Mouse (Mus musculus) intestine, postnatal 0 days (tissue): Measurements from ENCODE around the gene Wwc1. TPM values are rescaled to one million over a fixed set of nuclear protein-coding genes. Genes with fewer than 3 reads are reported as not detected.
"Not testable (repeated sequence)": the region's sequence is repeated elsewhere in the genome, so short reads cannot be mapped to it uniquely, and the experiment has no call there.

Experiments used
- ATAC-seq: fragments of 200-750 bp; cut with Nextera tagmentation; 2 replicates; pipeline ENCODE4 v1.8.0; 2017; ENCODE audit warnings: mild to moderate bottlenecking, moderate TSS enrichment, moderate library complexity
- H3K27ac ChIP-seq: fragments of 300-500 bp; sonication (generic); 2 replicates; pipeline ENCODE4 v1.5.1; 2014; ENCODE audit warnings: mild to moderate bottlenecking, low read depth, low read length, moderate library complexity
- H3K27me3 ChIP-seq: fragments of 300-500 bp; sonication (generic); replicated peaks from 2 replicates; pipeline ENCODE4 v1.6.1; 2014; ENCODE audit warnings: low read length, mixed read lengths; ENCODE audit not compliant: control insufficient read depth, insufficient read depth
- H3K36me3 ChIP-seq: fragments of 300-500 bp; sonication (generic); 2 replicates; pipeline ENCODE4 v1.6.1; 2014; ENCODE audit warnings: mild to moderate bottlenecking, moderate library complexity; ENCODE audit not compliant: control insufficient read depth, insufficient read depth
- H3K4me1 ChIP-seq: fragments of 300-500 bp; sonication (generic); replicated peaks from 2 replicates; pipeline ENCODE4 v1.6.1; 2014; ENCODE audit warnings: antibody characterized with exemption, low read length, mixed read lengths; ENCODE audit not compliant: control insufficient read depth, insufficient read depth
- H3K4me2 ChIP-seq: fragments of 300-500 bp; sonication (generic); replicated peaks from 2 replicates; pipeline ENCODE4 v1.6.1; 2014; ENCODE audit warnings: low read depth, mild to moderate bottlenecking, moderate library complexity
- H3K4me3 ChIP-seq: fragments of 300-500 bp; sonication (generic); 2 replicates; pipeline ENCODE4 v1.5.1; 2014; ENCODE audit warnings: low read depth, low read length
- H3K9ac ChIP-seq: fragments of 300-500 bp; sonication (generic); 2 replicates; pipeline ENCODE4 v1.6.1; 2014; ENCODE audit warnings: mild to moderate bottlenecking, low read depth, low read length
- H3K9me3 ChIP-seq: fragments of 300-500 bp; sonication (generic); 2 replicates; pipeline ENCODE4 v1.6.1; 2016; ENCODE audit warnings: mixed run types; ENCODE audit not compliant: control insufficient read depth
- CTCF ChIP-seq: sonication (generic); IDR thresholded peaks from 2 replicates; pipeline ENCODE4 v1.5.1; 2016; ENCODE audit warnings: low read depth, mild to moderate bottlenecking, control low read depth, antibody characterized with exemption, moderate library complexity
- WGBS: fragments of 180-500 bp; shearing (Covaris S2); extraction: QIAGEN DNeasy Blood & Tissue Kit; methylation state at CpG from one replicate; pipeline ENCODE4 v1.1.7; 2014; 5-methylcytosine and 5-hydroxymethylcytosine counted together
- polyA plus RNA-seq: library from polyadenylated mRNA; unstranded; fragments of >200 nt; fragmentation: Nextera tagmentation; extraction: Ambion mirVana; gene quantifications from 2 replicates; pipeline ENCODE4 v1.2.1, GENCODE M21; 2015

Gene Wwc1
- polyA plus RNA-seq, 1 experiment from 2014 or later, result 16.1 TPM

GRCm38 (mm10) chr11:35855567-35855966 lies 124.8 kb downstream of the Wwc1 start:
- H3K27ac ChIP-seq, result no peak overlapping the region
- H3K9me3 ChIP-seq, result no peaks in the 10 kb centered on the region
- H3K4me1 ChIP-seq, result no peaks in the 10 kb centered on the region
- 82% methylated on average over 7 of the region's 9 CpGs for WGBS
- no peak for TF ChIP-seq CTCF
- no peak overlapping the region for H3K4me2 ChIP-seq
- H3K36me3 ChIP-seq, result peaks cover 27% of the 10 kb centered on the region
- H3K4me3 ChIP-seq, result no peak overlapping the region
- no peak for ATAC-seq
- no peaks in the 10 kb centered on the region for H3K27me3 ChIP-seq
- no peak overlapping the region for H3K9ac ChIP-seq

- 90% methylated on average over 5 of the region's 5 CpGs for WGBS
- no peaks in the 10 kb centered on the region for H3K4me1 ChIP-seq
- no peak for ATAC-seq
- H3K27me3 ChIP-seq, result no peaks in the 10 kb centered on the region
- H3K9me3 ChIP-seq, result no peaks in the 10 kb centered on the region
- peaks cover 28% of the 10 kb centered on the region for H3K36me3 ChIP-seq
- no peak overlapping the region for H3K4me2 ChIP-seq
- no peak for TF ChIP-seq CTCF
- H3K9ac ChIP-seq, result no peak overlapping the region
- no peak overlapping the region for H3K27ac ChIP-seq
- H3K4me3 ChIP-seq, result no peak overlapping the region
These were observed 125.4 kb downstream of the Wwc1 start for GRCm38 (mm10) chr11:35854941-35855340.

- H3K4me1 ChIP-seq, result no peaks in the 10 kb centered on the region
- no peak for ATAC-seq
- no peaks in the 10 kb centered on the region for H3K9me3 ChIP-seq
- H3K9ac ChIP-seq, result no peak overlapping the region
- H3K27ac ChIP-seq, result no peak overlapping the region
- 96% methylated on average over 4 of the region's 4 CpGs for WGBS
- H3K4me3 ChIP-seq, result no peak overlapping the region
- H3K4me2 ChIP-seq, result no peak overlapping the region
- 0 out of 2 replicates have a peak, but pooled peaks have one; percentile 15 for TF ChIP-seq CTCF
- no peaks in the 10 kb centered on the region for H3K27me3 ChIP-seq
- peaks cover 36% of the 10 kb centered on the region for H3K36me3 ChIP-seq
These were observed 126.7 kb downstream of the Wwc1 start for GRCm38 (mm10) chr11:35853651-35854050.

- TF ChIP-seq CTCF, result peak; percentile 74
- Histone ChIP-seq H3K9me3 (no peaks in the 10 kb centered on the region), H3K4me3 (no peak overlapping the region), H3K9ac (no peak overlapping the region), H3K27me3 (no peaks in the 10 kb centered on the region), H3K4me2 (no peak overlapping the region), H3K4me1 (no peaks in the 10 kb centered on the region), H3K27ac (no peak overlapping the region), H3K36me3 (peaks cover 39% of the 10 kb centered on the region)
- ATAC-seq, result no peak
- 61% methylated on average over 4 of the region's 4 CpGs for WGBS
These were observed 127.6 kb downstream of the Wwc1 start for GRCm38 (mm10) chr11:35852731-35853130.

GRCm38 (mm10) chr11:35844299-35844698 lies 136.0 kb downstream of the Wwc1 start:
- ATAC-seq, result no peak
- H3K36me3 ChIP-seq, result peaks cover 31% of the 10 kb centered on the region; the same call in 1 of the 2 replicates
- H3K4me1 ChIP-seq, result no peaks in the 10 kb centered on the region
- no peaks in the 10 kb centered on the region for H3K27me3 ChIP-seq
- TF ChIP-seq CTCF, result no peak
- H3K4me3 ChIP-seq, result no peak overlapping the region
- H3K9me3 ChIP-seq, result no peaks in the 10 kb centered on the region
- WGBS, result 91% methylated on average over 9 of the region's 9 CpGs
- no peak overlapping the region for H3K27ac ChIP-seq
- no peak overlapping the region for H3K4me2 ChIP-seq
- H3K9ac ChIP-seq, result no peak overlapping the region

GRCm38 (mm10) chr11:35842560-35842959 lies 137.8 kb downstream of the Wwc1 start:
- H3K4me2 ChIP-seq, H3K9ac ChIP-seq, H3K27me3 ChIP-seq, H3K4me3 ChIP-seq, H3K9me3 ChIP-seq, H3K4me1 ChIP-seq, H3K27ac ChIP-seq, ATAC-seq: not testable (repeated sequence)
- 86% methylated on average over 4 of the region's 4 CpGs for WGBS
- H3K36me3 ChIP-seq, result peaks cover 22% of the 10 kb centered on the region; the same call in 1 of the 2 replicates
- TF ChIP-seq CTCF, result peak; percentile 9; the same call in 1 of the 2 replicates
